Mouse (Mus musculus) midbrain, embryonic 14.5 days (tissue): ENCODE data around the gene Efna5. TPM values are rescaled to one million over a fixed set of nuclear protein-coding genes. Genes with fewer than 3 reads are reported as not detected.

Experiments used
- ATAC-seq: fragments of 200-750 bp; cut with Nextera tagmentation; 2 replicates; pipeline ENCODE4 v1.8.0; 2017; ENCODE audit warnings: moderate number of reproducible peaks, moderate library complexity; ENCODE audit not compliant: low FRiP score, low TSS enrichment
- DNase-seq: peaks from one replicate; pipeline ENCODE4 v3.0.0-alpha.2; 2015
- H3K27ac ChIP-seq: fragments of 300-500 bp; sonication (generic); replicated peaks from 2 replicates; pipeline ENCODE4 v1.5.1; 2014; ENCODE audit warnings: mild to moderate bottlenecking, low read depth, low read length, moderate library complexity
- H3K27me3 ChIP-seq: fragments of 300-500 bp; sonication (generic); 2 replicates; pipeline ENCODE4 v1.6.1; 2014; ENCODE audit warnings: low read length, control low read depth, mixed read lengths; ENCODE audit not compliant: control insufficient read depth, insufficient read depth
- H3K36me3 ChIP-seq: fragments of 300-500 bp; sonication (generic); 2 replicates; pipeline ENCODE4 v1.6.1; 2014; ENCODE audit warnings: low read length, control low read depth; ENCODE audit not compliant: control insufficient read depth, insufficient read depth
- H3K4me1 ChIP-seq: fragments of 300-500 bp; sonication (generic); 2 replicates; pipeline ENCODE4 v1.6.1; 2014; ENCODE audit warnings: mild to moderate bottlenecking, antibody characterized with exemption, low read length, control low read depth; ENCODE audit not compliant: control insufficient read depth, insufficient read depth
- H3K4me2 ChIP-seq: fragments of 300-500 bp; sonication (generic); 2 replicates; pipeline ENCODE4 v1.6.1; 2014; ENCODE audit warnings: mild to moderate bottlenecking, low read length, moderate library complexity
- H3K4me3 ChIP-seq: fragments of 300-500 bp; sonication (generic); replicated peaks from 2 replicates; pipeline ENCODE4 v1.5.1; 2014; ENCODE audit warnings: low read depth, low read length
- H3K9ac ChIP-seq: fragments of 300-500 bp; sonication (generic); replicated peaks from 2 replicates; pipeline ENCODE4 v1.6.1; 2014; ENCODE audit warnings: mild to moderate bottlenecking, low read length, moderate library complexity
- H3K9me3 ChIP-seq: fragments of 300-500 bp; sonication (generic); 2 replicates; pipeline ENCODE4 v1.6.1; 2016; ENCODE audit warnings: low read length, control low read depth, mixed read lengths; ENCODE audit not compliant: control insufficient read depth
- WGBS: fragments of 180-500 bp; shearing (Covaris S2); extraction: QIAGEN DNeasy Blood & Tissue Kit; methylation state at CpG from one replicate; pipeline ENCODE4 v1.1.7; 2014; 5-methylcytosine and 5-hydroxymethylcytosine counted together
- polyA plus RNA-seq: library from polyadenylated mRNA; unstranded; fragments of >200 nt; fragmentation: Nextera tagmentation; extraction: Ambion mirVana; gene quantifications from 2 replicates; pipeline ENCODE4 v1.2.1, GENCODE M21; 2014

The Efna5 gene
- polyA plus RNA-seq, 1 experiment from 2014 or later = 90.8 TPM

DNA sequence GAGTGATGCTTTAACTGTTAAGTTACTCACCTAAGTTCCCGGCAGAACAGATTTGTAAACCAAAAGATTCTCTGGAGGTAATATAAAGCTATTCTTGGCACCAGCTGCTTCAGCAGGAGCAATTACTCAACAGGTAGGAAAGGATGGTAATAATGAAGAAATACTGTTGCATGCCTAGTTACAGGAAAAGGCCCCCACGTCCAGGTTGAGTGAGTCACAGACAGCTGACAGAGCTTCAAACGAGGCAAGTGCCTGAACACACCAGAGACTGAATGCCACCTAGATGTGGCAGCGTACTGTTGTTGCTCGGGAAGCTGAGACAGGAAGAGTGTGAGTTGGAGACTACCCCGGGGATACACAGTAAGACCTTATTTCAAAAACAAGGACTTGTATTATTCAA, 140.1 kb downstream of the Efna5 start:
- Histone ChIP-seq H3K4me2 (no peak overlapping the region), H3K27me3 (no peaks in the 10 kb centered on the region), H3K9me3 (0 out of 2 replicates have a peak, but pooled peaks cover 3% of the 10 kb centered on the region), H3K9ac (no peak overlapping the region), H3K4me3 (no peak overlapping the region), H3K36me3 (no peaks in the 10 kb centered on the region), H3K4me1 (peaks cover 15% of the 10 kb centered on the region), H3K27ac (no peak overlapping the region)
- 70% methylated on average over 6 of the region's 6 CpGs for WGBS
- no peak for DNase-seq
- ATAC-seq = no peak

DNA sequence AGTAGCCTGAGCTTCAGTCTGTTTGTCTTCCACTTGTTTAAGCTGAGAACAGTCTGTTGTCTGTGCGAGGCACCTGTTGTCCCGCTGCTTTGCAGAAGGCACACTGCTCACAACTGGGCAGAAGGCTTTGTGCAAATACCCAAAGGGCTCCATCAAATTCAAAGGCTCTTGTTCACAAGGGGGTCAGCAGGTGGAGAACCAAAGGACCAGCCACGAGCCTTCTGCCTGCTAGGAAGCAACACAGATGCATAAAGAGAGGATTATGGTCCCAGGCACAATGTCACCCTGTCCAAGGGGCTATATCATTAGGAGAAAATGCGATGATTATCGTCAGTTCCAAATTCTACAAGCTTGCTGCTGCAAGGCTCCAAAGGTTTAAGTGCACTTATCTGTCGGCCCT, 141.1 kb downstream of the Efna5 start:
- Histone ChIP-seq H3K27ac (no peak overlapping the region), H3K9ac (no peak overlapping the region), H3K4me2 (no peak overlapping the region), H3K27me3 (no peaks in the 10 kb centered on the region), H3K36me3 (no peaks in the 10 kb centered on the region), H3K4me3 (no peak overlapping the region), H3K4me1 (peaks cover 23% of the 10 kb centered on the region), H3K9me3 (0 out of 2 replicates have a peak, but pooled peaks cover 3% of the 10 kb centered on the region)
- 16% methylated on average over 6 of the region's 6 CpGs for WGBS
- DNase-seq (peak; percentile 49), ATAC-seq (peak; percentile 57; the same call in 1 of the 2 replicates)

DNA sequence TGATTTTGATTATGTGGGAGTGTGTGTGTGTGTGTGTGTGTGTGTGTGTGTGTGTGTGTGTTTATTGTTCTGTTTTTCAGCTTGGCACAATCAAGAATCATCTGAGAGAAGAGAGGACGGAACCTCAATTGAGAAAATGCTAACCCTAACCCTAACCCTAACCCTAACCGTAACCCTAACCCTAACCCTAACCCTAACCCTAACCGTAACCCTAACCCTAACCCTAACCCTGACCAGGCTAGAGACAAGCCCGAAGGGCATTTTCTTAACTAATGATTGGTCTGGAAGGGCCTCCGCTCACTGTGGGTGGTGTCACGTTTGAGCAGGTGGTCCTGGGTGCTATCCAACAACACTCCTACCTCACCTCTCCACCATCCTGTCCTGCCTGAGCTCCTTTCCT, 143.7 kb downstream of the Efna5 start:
- Histone ChIP-seq H3K4me1 (peaks cover 36% of the 10 kb centered on the region), H3K9me3 (0 out of 2 replicates have a peak, but pooled peaks cover 3% of the 10 kb centered on the region), H3K27ac (no peak overlapping the region), H3K4me3 (no peak overlapping the region), H3K36me3 (no peaks in the 10 kb centered on the region), H3K9ac (no peak overlapping the region), H3K4me2 (no peak overlapping the region), H3K27me3 (no peaks in the 10 kb centered on the region)
- ATAC-seq (peak; percentile 65), DNase-seq (no peak)
- 88% methylated on average over 6 of the region's 6 CpGs for WGBS

DNA sequence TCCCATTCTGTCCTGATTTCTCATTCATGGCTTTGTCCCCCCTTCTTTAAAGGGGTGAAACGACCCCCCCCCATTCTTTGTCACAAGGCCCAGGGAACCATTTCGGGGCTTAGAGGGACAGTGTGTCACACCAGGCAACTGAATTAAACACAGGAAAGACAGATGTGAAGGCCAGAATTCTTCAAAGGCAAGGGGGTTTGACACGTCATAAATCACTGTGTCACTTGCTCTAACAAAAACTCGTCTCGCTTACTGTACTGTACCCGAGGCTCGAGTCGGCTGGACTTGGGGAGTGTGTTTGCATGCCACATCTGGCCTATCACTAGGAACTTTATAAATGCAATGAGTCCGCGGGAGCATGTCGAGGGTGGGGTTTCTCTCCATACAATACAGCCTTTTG, 145.2 kb downstream of the Efna5 start:
- H3K4me2 ChIP-seq = no peak overlapping the region
- ATAC-seq = peak; percentile 24
- WGBS = 17% methylated on average over 11 of the region's 11 CpGs
- H3K9me3 ChIP-seq = 0 out of 2 replicates have a peak, but pooled peaks cover 3% of the 10 kb centered on the region
- no peaks in the 10 kb centered on the region for H3K27me3 ChIP-seq
- H3K4me3 ChIP-seq = no peak overlapping the region
- H3K36me3 ChIP-seq = no peaks in the 10 kb centered on the region
- H3K4me1 ChIP-seq = peaks cover 36% of the 10 kb centered on the region
- no peak overlapping the region for H3K27ac ChIP-seq
- H3K9ac ChIP-seq = no peak overlapping the region
- no peak for DNase-seq

DNA sequence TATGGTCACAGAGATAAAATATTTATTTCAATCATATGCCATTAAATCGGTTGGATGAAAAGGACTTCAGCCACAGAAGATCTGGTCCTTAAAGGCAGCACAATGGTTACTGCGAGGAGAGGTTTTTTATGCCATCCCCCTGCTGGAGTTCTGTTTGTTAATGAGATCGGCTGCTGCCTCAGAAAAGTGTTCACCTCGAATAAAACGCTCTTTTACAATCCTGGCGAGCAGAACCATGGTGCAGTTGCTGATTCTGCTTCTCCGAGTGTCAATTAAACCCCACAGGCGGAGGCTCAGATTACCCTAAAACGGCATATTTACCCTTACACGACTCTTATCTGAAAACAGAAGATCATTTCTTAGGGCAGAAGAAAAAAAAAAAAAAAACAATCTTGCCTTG, 146.2 kb downstream of the Efna5 start:
- WGBS = 4% methylated on average over 10 of the region's 10 CpGs
- Histone ChIP-seq H3K4me2 (0 out of 2 replicates have a peak overlapping the region, but pooled peaks have one; percentile 15), H3K27ac (peak overlapping the region; percentile 21; the same call in 1 of the 2 replicates), H3K27me3 (no peaks in the 10 kb centered on the region), H3K36me3 (no peaks in the 10 kb centered on the region), H3K4me1 (peaks cover 35% of the 10 kb centered on the region), H3K9me3 (0 out of 2 replicates have a peak, but pooled peaks cover 3% of the 10 kb centered on the region), H3K9ac (no peak overlapping the region), H3K4me3 (no peak overlapping the region)
- peak; percentile 53 for DNase-seq
- no peak for ATAC-seq

DNA sequence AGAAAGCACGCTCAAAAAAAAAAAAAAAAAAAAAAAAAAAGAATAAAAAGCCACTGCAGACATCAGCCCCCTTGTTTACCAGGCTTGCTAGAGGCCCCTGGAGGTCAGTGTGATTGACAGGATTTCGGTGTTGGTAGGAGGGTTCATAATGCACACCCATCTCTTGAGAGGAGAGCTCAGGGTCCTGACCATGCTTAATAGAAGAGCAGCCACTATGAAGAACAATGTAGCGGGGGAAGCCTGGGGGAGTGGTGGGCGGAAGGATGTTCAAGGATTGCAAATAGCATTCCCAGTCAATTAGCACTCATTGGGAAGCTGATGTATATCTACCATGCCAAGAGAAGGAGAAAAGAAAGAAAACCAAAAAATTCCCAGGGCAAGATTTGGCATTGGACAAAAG, 147.1 kb downstream of the Efna5 start:
- H3K9me3 ChIP-seq = 0 out of 2 replicates have a peak, but pooled peaks cover 3% of the 10 kb centered on the region
- DNase-seq (peak; percentile 36), ATAC-seq (peak; percentile 46; the same call in 1 of the 2 replicates)
- H3K4me1 ChIP-seq = peaks cover 42% of the 10 kb centered on the region
- no peak overlapping the region for H3K9ac ChIP-seq
- no peaks in the 10 kb centered on the region for H3K27me3 ChIP-seq
- no peak overlapping the region for H3K4me2 ChIP-seq
- no peak overlapping the region for H3K4me3 ChIP-seq
- WGBS = 16% methylated on average over 4 of the region's 4 CpGs
- H3K27ac ChIP-seq = no peak overlapping the region
- no peaks in the 10 kb centered on the region for H3K36me3 ChIP-seq

DNA sequence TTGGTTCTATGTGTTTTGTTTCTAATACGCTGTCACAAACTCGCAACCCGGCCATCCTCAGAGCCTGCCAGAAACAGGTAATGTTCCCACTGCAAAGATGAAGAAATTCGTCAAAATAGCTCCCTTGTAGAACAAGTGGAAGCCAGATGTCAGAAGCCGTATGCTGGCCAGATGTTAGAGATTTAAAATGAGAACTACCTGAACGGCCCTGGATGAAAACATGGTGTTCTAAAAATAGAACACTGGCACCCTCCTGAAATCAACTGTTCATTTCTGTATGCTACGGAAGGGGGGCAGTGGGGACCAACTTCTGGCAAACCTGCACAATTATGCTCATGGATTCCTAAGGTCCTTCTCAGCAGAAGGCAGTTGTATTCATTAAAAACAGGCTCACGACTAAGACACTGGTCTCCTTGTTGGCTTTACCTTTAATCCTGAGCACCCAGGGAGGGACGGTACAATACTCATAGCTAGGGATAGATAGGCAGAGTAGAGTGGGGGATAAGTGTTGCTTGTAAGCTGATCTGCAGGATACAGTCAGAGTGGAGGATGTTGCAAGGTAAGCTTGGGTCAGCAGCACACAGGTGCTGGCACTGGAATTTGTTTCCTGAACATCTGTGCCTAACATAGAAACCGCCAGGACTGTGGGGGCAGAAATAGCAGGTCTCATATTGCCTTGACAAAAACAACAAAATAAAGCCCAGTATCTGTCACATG, 151.2 kb downstream of the Efna5 start:
- no peak overlapping the region for H3K9ac ChIP-seq
- no peaks in the 10 kb centered on the region for H3K27me3 ChIP-seq
- H3K4me3 ChIP-seq = no peak overlapping the region
- H3K4me2 ChIP-seq = no peak overlapping the region
- 61% methylated on average over 10 of the region's 10 CpGs for WGBS
- DNase-seq (no peak), ATAC-seq (no peak)
- H3K27ac ChIP-seq = no peak overlapping the region
- H3K36me3 ChIP-seq = no peaks in the 10 kb centered on the region
- H3K4me1 ChIP-seq = peaks cover 33% of the 10 kb centered on the region
- no peaks in the 10 kb centered on the region for H3K9me3 ChIP-seq

DNA sequence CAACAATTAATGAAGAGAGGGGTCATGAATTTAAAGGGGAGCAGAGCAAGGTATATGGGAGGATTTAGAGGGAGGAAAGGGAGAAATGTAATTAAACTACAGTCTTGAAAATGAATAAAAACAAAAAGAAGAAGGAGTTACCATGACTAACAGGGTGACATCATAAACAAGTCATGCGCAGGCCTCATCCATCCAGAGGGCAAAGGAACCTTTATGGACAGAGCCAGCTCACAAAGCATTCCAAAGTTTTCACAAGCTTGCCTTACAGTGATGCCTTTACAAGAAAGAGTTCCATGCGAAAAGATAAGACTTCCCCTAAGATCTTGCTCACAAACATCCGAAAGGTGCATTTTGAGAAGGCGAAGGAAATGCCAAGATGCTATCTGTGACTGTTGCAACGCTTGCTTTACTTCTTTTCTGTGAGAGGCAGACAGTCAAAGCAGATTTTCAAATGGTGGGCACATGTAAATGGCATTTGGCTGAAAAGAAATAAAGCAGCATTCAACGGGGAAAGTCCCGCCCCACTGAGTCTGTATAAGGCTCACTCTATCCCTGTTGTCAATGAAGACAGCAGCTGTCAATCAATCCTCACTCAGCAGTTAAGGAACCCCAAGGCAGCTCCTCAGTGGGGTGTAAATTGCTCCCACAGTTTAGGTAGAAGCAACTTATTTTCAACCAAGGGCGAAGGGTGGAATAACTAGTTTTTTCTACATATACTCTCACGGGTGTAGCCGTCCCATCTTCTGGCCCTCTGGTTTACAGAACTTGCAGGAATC, 152.8 kb downstream of the Efna5 start:
- H3K4me1 ChIP-seq = peaks cover 21% of the 10 kb centered on the region
- H3K36me3 ChIP-seq = no peaks in the 10 kb centered on the region
- H3K4me2 ChIP-seq = no peak overlapping the region
- H3K9ac ChIP-seq = no peak overlapping the region
- H3K9me3 ChIP-seq = no peaks in the 10 kb centered on the region
- WGBS = 16% methylated on average over 10 of the region's 10 CpGs
- DNase-seq (no peak), ATAC-seq (no peak)
- H3K27me3 ChIP-seq = no peaks in the 10 kb centered on the region
- H3K4me3 ChIP-seq = no peak overlapping the region
- H3K27ac ChIP-seq = no peak overlapping the region
